Mouse (Mus musculus) left cerebral cortex, postnatal 4 days (tissue): ENCODE measurements around the gene Selenon. TPM values are rescaled to one million over a fixed set of nuclear protein-coding genes. Genes with fewer than 3 reads are reported as not detected.

Experiments
- microRNA-seq: library from miRNA; unstranded; fragments of <30 nt; microRNA quantifications from one replicate; pipeline ENCODE4 v1.2.0, GENCODE M21; 2022
- total RNA-seq, 2 experiments: library from RNA; stranded (reverse); gene quantifications; 2 replicates each; pipeline ENCODE4 v1.2.3; 2021

Gene Selenon
- total RNA-seq, 2 experiments from 2014 or later: 30.2 to 30.4 TPM

Small RNAs within 50 kb of the gene (microRNA-seq; reads per million reads assigned to microRNA genes)
- not detected for gene Mir6403

Other genes with a start within 250 kb of the Selenon start
- gene Trim63, start 237.0 kb downstream of the Selenon start, total RNA-seq: under 1 TPM; 0.44 to 0.46 TPM
- not detected for gene Slc30a2, start 209.0 kb downstream of the Selenon start, total RNA-seq
- gene Extl1, start 168.3 kb downstream of the Selenon start, total RNA-seq: 1 to 10 TPM; 3.9 to 4.1 TPM
- 10 to 100 TPM; 12.7 to 14.1 TPM for gene Pafah2, start 155.8 kb downstream of the Selenon start, total RNA-seq
- 1,000 to 10,000 TPM; 3,425 to 3,590 TPM for gene Stmn1, start 83.8 kb downstream of the Selenon start, total RNA-seq
- gene Paqr7, start 55.5 kb downstream of the Selenon start, total RNA-seq: 10 to 100 TPM; 30.7 to 31.7 TPM
- 1 to 10 TPM; 1.4 to 1.8 TPM for gene Aunip, start 41.2 kb downstream of the Selenon start, total RNA-seq
- gene Mtfr1l, start 16.8 kb downstream of the Selenon start, total RNA-seq: 100 to 1,000 TPM in 1 of 2 experiments, 10 to 100 TPM in 1; 99.4 to 102 TPM
- gene Man1c1, start 152.1 kb upstream of the Selenon start, total RNA-seq: 10 to 100 TPM; 12.2 to 13.7 TPM
- 1 to 10 TPM; 1.9 to 4.1 TPM for gene Ldlrap1, start 215.9 kb upstream of the Selenon start, total RNA-seq